Mouse (Mus musculus): ENCODE data around the gene Pip5k1b.

DNA sequence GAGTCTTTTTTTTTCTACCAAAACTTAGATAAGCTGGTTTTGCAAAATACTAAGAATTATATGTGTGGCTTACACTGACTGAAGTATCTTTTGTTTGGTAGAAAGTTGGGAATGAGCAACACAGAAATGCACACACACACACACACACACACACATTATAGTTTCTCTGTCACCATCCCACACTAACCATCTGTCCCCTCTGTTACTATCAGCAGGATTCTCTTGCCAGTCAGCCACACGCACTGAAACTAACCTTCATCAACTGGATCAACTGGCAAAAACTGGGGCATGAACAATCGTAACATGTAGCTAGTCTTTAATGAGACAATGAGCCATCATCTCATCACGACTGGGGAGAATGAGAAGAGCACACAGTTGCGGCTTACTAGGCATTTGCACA lies 187.9 kb downstream of the Pip5k1b start:
- no peak for TF ChIP-seq CTCF (IDR thresholded peaks at IDR 0.05; ENCODE audit: extremely low read depth, insufficient read length, insufficient replicate concordance, low read depth, low read length)
- no peak for TF ChIP-seq POLR2A (IDR thresholded peaks at IDR 0.05; ENCODE audit: low read depth, low read length)

Data from small intestine, adult 2 months (tissue).